Mouse (Mus musculus): ENCODE data around the gene Zfp280c.

GRCm38 (mm10) chrX:48526435-48526834 is 67.9 kb downstream of the Zfp280c start:
- TF ChIP-seq CTCF (IDR thresholded peaks at IDR 0.05; ENCODE audit: low read depth) (no peak), EP300 (optimal IDR thresholded peaks at IDR 0.05) (no peak)

All from stomach, postnatal 0 days (tissue).